Mouse (Mus musculus) frontal cortex, adult (tissue): ENCODE measurements at regions not wholly inside any gene's neighbourhood (a gene's known extent, or its start where the extent isn't known, plus 50 kb on each side); places are given as distances from the start of the nearest gene placed in this dataset.

Source experiments
- ATAC-seq: cut with Nextera tagmentation; 2 replicates; pipeline ENCODE4 v1.9.2; 2017; ENCODE audit warnings: mild to moderate bottlenecking, moderate library complexity, mixed read lengths; ENCODE audit not compliant: low TSS enrichment

DNA sequence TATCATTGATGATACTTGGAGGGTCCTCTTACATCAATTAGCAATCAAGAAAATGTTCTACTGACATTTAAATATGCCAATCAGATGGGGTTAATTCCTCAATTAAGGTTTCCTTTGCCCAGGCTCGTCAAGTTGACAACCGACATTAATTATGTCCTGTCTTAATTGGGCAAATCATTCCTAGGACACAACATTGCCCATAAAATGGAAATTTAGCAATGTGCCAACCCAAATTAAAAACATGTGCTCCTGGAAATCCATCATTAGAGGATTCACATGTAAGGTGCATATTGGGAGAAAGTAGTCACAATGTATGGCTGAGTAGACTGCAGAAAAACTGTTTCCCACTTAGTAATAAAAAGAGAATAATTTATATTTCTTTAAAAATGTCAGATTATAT, 483.6 kb upstream of the B430305J03Rik start:
- no peak for ATAC-seq

DNA sequence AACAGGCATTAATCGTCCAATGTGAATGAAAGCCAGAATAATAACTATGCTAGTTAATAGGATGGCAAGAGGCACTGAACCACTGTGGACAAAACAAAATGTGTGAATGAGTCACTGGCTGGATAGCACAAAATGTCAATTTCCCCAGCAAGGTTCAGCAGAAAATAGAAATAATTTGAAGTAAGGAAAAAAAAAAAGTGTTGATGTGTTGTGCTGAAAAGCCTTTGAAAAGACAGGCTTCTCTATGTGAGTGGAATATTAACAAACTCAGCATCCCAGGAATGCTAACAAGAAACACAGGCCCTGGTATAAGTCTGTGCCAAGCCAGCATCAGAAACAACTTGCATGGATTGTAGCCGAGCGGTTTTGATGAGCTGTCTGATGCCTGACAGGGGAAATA, 481.0 kb upstream of the B430305J03Rik start:
- peak; percentile 59; the same call in 1 of the 2 replicates for ATAC-seq

DNA sequence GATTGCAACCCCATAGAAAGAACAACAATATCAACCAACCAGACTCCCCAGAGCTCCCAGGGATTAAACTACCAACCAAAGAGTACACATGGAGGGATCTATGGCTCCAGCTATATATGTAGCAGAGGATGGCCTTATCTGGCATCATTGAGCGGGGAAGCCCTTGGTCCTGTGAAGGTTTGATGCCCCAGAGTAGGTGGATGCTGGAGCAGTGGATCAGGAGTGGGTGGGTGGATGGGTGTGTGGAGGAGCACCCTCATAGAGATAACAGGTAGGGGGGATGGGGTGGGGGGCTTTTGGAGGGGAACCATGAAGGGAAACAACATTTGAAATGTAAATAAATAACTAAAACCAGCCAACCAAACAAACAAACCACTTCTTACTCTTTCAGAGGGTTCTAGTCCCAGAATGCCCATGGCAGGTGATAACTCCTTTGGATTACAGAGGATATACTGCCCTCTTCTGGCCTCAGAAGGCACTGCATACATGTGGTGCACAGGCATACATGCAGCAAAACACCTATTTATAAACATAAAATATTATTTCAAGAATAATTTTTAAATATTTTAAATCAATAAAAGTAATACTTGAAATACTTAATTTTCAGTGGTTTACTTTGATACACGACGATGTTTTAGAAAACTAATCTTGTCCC, 473.7 kb upstream of the B430305J03Rik start:
- ATAC-seq = no peak

DNA sequence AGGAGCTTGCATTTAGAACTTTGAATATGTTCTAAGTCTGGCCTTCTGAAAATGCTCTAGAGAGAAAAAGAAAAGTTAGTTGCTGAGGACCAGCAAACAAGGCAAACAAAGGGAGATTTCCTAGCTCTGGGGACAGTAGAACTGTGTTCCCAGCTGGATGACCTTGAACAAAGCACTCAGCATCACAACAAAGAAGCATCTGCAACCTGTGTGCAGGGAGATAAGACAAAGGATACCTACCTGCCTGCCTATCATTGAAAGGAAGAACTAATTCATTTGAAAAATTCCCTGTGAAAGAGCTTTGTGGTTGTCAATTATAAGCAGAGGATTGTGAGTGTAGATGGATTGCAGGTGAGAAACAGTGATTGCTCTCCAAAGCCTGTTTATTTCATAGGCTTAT, 451.1 kb upstream of the B430305J03Rik start:
- ATAC-seq = no peak

DNA sequence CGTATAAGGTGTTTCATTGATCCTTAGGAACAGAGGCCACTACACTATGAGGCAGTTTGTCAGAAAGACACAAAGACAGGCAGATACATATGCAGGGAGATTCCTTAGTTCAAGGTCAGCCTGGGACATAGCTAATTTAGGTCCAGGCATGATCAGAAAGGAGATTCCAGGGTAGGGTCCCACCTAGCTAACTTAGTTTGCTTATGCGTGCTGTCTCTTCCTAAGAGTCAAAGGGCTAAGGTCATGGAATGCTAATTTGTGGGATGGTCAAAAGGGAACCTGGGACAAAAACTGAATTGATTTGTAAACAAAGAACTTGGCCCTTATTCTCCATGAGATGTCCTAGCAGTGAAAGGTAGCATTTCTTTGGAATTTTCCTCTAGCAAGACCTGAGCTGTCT, 430.3 kb upstream of the B430305J03Rik start:
- no peak for ATAC-seq

DNA sequence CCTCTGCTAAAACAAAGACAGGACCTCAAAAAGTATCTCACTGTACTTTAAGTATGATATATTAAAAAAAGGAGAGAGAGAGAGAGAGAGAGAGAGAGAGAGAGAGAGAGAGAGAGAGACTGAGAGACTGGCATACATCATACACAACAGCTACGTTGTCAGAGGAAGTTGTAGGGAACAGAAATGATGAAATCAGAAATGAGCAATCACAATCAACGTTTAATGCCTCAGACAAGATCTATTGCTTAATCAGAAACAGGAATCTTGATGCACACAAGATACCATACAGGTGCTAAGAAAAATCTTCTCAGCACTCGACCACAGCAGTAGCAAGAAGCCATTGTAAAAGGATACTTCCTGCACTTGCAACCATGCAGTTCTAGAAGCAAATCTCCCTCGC, 424.9 kb upstream of the B430305J03Rik start:
- no peak for ATAC-seq
